Mouse (Mus musculus) CD4-positive, CD25-positive, alpha-beta regulatory T cell (primary cell): ENCODE measurements around the gene Olfr667. TPM values are rescaled to one million over a fixed set of nuclear protein-coding genes. Genes with fewer than 3 reads are reported as not detected.

Source experiments
- polyA plus RNA-seq: library from polyadenylated mRNA; unstranded; fragments of 100-300 nt; shearing (Covaris generic); gene quantifications from one replicate; pipeline ENCODE4 v1.2.1, GENCODE M21; 2017

The Olfr667 gene
- not detected for polyA plus RNA-seq

DNA sequence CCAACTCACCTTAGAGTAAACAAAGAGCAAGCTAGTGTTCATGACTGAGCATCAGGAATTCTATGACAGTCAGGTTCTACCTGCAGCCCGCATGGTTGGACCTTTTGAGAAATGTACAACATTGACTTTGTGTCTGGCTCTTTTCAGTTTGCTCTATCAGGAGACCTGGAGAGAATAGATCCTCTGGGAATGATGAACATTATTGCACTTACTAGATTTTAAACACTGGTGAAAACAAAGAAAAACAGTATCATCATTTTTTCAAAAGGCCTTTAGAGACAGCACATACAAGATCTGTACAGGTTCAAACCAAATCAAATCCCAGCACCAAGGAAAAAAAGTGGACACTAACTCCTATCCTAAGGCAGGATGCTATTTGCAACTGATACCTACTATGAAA is at the start of gene Olfr667:
Gene Olfr667, minus strand, starts transcription at position 101 of the 400 bp plus-strand sequence.

DNA sequence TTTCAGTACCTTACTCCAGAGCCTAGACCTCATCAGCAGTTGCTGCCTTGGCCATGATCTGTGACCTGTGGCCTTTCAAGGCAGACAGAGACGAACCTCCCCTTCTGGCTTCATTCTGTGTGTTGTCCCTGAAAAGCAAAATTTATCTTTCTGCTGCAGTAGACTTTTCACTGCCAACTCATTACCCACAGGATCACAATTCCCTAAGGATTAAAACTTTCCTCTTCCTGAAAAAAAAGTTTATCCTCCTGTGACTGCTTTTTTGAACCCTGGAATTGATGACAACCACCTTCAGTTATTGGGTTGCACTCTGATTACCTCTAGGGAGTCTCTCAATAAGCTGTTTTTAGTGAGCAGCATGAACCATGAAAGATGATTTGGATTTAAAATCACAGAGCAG is 41.2 kb upstream of the Olfr667 start, which contains the start of gene Olfr670:
Gene Olfr670, minus strand, starts transcription at position 101 of the 400 bp plus-strand sequence.

DNA sequence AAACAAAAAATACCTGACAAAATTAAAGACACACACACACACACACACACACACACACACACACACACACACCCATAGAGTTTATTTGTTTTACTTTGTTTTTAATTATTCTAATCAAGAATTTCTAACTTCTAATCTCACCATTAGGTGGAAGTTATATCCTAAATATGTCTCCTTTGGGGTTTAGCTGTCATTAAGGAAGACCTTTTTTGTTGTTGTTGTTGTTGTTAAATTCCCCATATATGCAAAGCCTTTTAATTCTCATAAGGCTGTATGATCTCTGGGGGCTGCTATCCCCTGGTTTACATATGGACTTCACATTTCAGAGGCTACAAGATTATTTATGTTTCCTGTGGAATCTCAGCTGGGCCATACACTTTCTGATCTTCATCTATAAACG is 12.7 kb upstream of the Olfr667 start, which contains the start of gene Olfr669:
Gene Olfr669, plus strand, starts transcription at position 301 of the 400 bp plus-strand sequence.

DNA sequence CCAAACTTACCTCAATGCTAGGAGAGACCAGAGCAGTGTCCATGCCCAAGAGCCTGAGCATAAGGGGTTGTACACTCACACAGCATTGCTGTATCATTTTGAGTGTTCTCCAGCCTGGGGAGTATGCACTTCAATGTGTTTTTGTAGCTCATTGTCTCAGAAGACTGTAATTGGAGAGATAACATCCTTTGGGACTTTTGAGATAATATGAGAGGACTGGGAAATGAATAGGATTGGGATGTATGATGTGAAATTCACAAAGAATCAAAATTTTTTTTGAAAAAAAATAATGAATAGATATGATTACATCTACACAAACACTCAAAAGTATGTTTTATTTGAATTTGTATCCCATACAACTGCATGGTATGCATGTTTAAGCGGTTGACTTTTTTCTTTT is 6.7 kb upstream of the Olfr667 start, which contains the start of gene Olfr668:
Gene Olfr668, minus strand, starts transcription at position 101 of the 400 bp plus-strand sequence.

DNA sequence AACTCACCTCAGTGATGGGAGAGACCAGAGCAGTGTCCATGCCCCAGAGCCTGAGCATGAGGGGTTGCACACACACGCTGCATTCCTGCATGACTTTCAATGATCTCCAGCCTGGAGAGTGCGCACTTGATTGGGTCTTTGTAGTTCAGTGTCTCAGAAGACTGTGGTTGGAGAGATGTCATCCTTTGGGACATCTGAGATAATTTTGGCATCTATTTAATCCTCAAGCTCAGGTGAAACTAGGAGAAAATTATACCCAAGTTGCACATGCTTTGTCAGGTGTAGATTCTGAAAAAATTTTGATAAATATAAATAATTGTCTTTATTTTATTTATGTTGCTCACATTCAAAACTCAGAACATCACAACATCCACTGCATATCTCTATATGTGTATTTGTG is 25.4 kb downstream of the Olfr667 start, which contains the start of gene Olfr666:
Gene Olfr666, minus strand, starts transcription at position 101 of the 400 bp plus-strand sequence.

DNA sequence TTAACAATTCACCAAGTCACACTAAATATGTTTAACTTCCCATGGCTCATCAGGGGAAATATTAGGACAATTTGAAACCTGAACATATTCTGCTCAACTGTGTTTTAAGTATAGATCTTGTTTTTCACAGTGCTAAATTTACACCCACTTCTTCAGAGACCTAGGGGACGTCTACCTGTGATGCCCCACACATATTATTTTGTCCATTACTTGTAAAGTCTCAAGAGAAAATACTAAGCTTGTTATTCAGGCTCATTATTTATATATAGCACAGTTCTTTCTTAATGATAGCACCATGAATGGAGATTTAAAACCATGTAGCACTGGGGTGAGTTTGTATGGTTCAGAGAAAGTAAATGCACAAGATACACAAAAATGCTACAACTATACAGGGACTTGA is 43.6 kb downstream of the Olfr667 start, which contains the start of gene Olfr665:
Gene Olfr665, plus strand, starts transcription at position 301 of the 400 bp plus-strand sequence.

Other genes with a start within 250 kb of the Olfr667 start
- gene Olfr661, start 235.0 kb downstream of the Olfr667 start, polyA plus RNA-seq = not detected
- gene Usp17le, start 144.0 kb downstream of the Olfr667 start, polyA plus RNA-seq = not detected
- not detected for gene Usp17lb, start 78.9 kb downstream of the Olfr667 start, polyA plus RNA-seq
- gene Usp17la, start 64.5 kb downstream of the Olfr667 start, polyA plus RNA-seq = 0.14 TPM
- not detected for gene Olfr665, start 43.5 kb downstream of the Olfr667 start, polyA plus RNA-seq
- gene Olfr666, start 25.5 kb downstream of the Olfr667 start, polyA plus RNA-seq = not detected
- gene Olfr668, start 6.6 kb upstream of the Olfr667 start, polyA plus RNA-seq = not detected
- not detected for gene Olfr669, start 12.8 kb upstream of the Olfr667 start, polyA plus RNA-seq
- not detected for gene Olfr670, start 41.1 kb upstream of the Olfr667 start, polyA plus RNA-seq
- gene Olfr671, start 57.6 kb upstream of the Olfr667 start, polyA plus RNA-seq = 0.13 TPM
- not detected for gene Olfr672, start 80.5 kb upstream of the Olfr667 start, polyA plus RNA-seq
- gene Olfr675, start 107.0 kb upstream of the Olfr667 start, polyA plus RNA-seq = 0.08 TPM
- gene Olfr676, start 111.2 kb upstream of the Olfr667 start, polyA plus RNA-seq = not detected
- gene Olfr677, start 129.9 kb upstream of the Olfr667 start, polyA plus RNA-seq = not detected
- not detected for gene Olfr678, start 143.0 kb upstream of the Olfr667 start, polyA plus RNA-seq
- not detected for gene Olfr679, start 159.7 kb upstream of the Olfr667 start, polyA plus RNA-seq
- not detected for gene Olfr680-ps1, start 171.3 kb upstream of the Olfr667 start, polyA plus RNA-seq
- gene Olfr681, start 195.4 kb upstream of the Olfr667 start, polyA plus RNA-seq = not detected
- not detected for gene Olfr683, start 225.5 kb upstream of the Olfr667 start, polyA plus RNA-seq
- not detected for gene Olfr684, start 242.2 kb upstream of the Olfr667 start, polyA plus RNA-seq